Mouse (Mus musculus): ENCODE measurements around the gene Fyn. TPM values are rescaled to one million over a fixed set of nuclear protein-coding genes. Genes with fewer than 3 reads are reported as not detected.

Gene Fyn
- total and polyA plus RNA-seq, 3 experiments, result 14.9 to 42.4 (median 19.9) TPM

GRCm38 (mm10) chr10:39520123-39520989, 151.7 kb downstream of the Fyn start:
- peak; percentile 45 for DNase-seq (ENCODE audit: extremely low read depth)
- dilution Hi-C loops (cut with MboI; ENCODE audit: extremely low pct_ligation_motif_present, extremely low pct_unique_long_range_greater_than_20kb, low sequenced_read_pairs) (no loop called here), in situ Hi-C loops (cut with MboI; ENCODE audit: low pct_ligation_motif_present, low pct_unique_long_range_greater_than_20kb, low sequenced_read_pairs) (loop anchor here (5.0 kb wide), 2 partner anchors 283 to 353 kb away; no protein-coding TSS in a partner anchor)
- Histone ChIP-seq H3K4me2 (ENCODE audit: insufficient read depth, low read depth, poor library complexity, severe bottlenecking) (no peak overlapping the region), H3K27me3 (replicated peaks) (no peaks in the 10 kb centered on the region), H3K9ac (ENCODE audit: insufficient read depth, low read depth) (no peak overlapping the region), H3K79me2 (replicated peaks; ENCODE audit: control insufficient read depth, extremely low read depth, insufficient read depth, poor library complexity, severe bottlenecking) (no peaks in the 10 kb centered on the region), H3K4me3 (replicated peaks in 1 of 3; ENCODE audit: low read depth in 2 of 3, low read length in 2 of 3, poor library complexity in 1 of 3) (no peak overlapping the region), H3K27ac (ENCODE audit: insufficient read depth, low read depth) (no peak overlapping the region), H3K9me3 (replicated peaks; ENCODE audit: low read length) (no peaks in the 10 kb centered on the region), H3K36me3 (replicated peaks in 1 of 2; ENCODE audit: control insufficient read depth in 1 of 2, insufficient read depth in 1 of 2, low read length in 1 of 2) (peaks cover 0 to 71% of the 10 kb centered on the region in 2 experiments), H3K4me1 (ENCODE audit: control insufficient read depth in 1 of 2, insufficient read depth in 2 of 2) (peaks cover 0 to 12% of the 10 kb centered on the region in 2 experiments; a peak in 1 of 4 replicates)
- TF ChIP-seq HCFC1 (IDR thresholded peaks at IDR 0.05; ENCODE audit: low read depth, low read length) (no peak), POLR2A (IDR thresholded peaks at IDR 0.05; ENCODE audit: low read depth, low read length) (no peak), MYC (IDR thresholded peaks at IDR 0.05; ENCODE audit: low read depth, low read length) (no peak), USF2 (conservative IDR thresholded peaks at IDR 0.05; ENCODE audit: low read depth, low read length) (no peak), RCOR1 (conservative IDR thresholded peaks at IDR 0.05; ENCODE audit: low read depth, low read length) (no peak), JUND (conservative IDR thresholded peaks at IDR 0.05; ENCODE audit: low read depth, low read length) (no peak), IRF4 (IDR thresholded peaks at IDR 0.05; ENCODE audit: low read depth, low read length) (no peak), MXI1 (IDR thresholded peaks at IDR 0.05; ENCODE audit: low read depth, low read length) (no peak), ZKSCAN1 (IDR thresholded peaks at IDR 0.05; ENCODE audit: borderline replicate concordance, low read depth, low read length) (no peak), RAD21 (IDR thresholded peaks at IDR 0.05; ENCODE audit: low read depth, low read length) (peak; percentile 93), MEF2A (IDR thresholded peaks at IDR 0.05; ENCODE audit: borderline replicate concordance, low read depth, low read length) (no peak), CHD1 (IDR thresholded peaks at IDR 0.05; ENCODE audit: low read depth, low read length) (no peak), CHD2 (IDR thresholded peaks at IDR 0.05; ENCODE audit: low read length) (no peak), SIN3A (IDR thresholded peaks at IDR 0.05; ENCODE audit: low read length) (no peak), SMC3 (IDR thresholded peaks at IDR 0.05; ENCODE audit: low read depth, low read length) (peak; percentile 94), E2F4 (IDR thresholded peaks at IDR 0.05; ENCODE audit: insufficient replicate concordance, low read depth, low read length) (no peak), MAZ (IDR thresholded peaks at IDR 0.05; ENCODE audit: low read depth, low read length) (no peak), BHLHE40 (IDR thresholded peaks at IDR 0.05; ENCODE audit: low read depth, low read length) (no peak), ZC3H11A (IDR thresholded peaks at IDR 0.05; ENCODE audit: low read depth, low read length) (peak; percentile 82), USF1 (IDR thresholded peaks at IDR 0.05; ENCODE audit: low read depth, low read length) (no peak), UBTF (IDR thresholded peaks at IDR 0.05; ENCODE audit: low read depth, low read length) (no peak), TBP (conservative IDR thresholded peaks at IDR 0.05; ENCODE audit: low read depth, low read length) (no peak), MAFK (IDR thresholded peaks at IDR 0.05; ENCODE audit: insufficient replicate concordance, low read length) (no peak), CTCF (conservative IDR thresholded peaks at IDR 0.05 in 1 of 2, IDR thresholded peaks at IDR 0.05 in 1 of 2; ENCODE audit: low read depth in 2 of 2, low read length in 2 of 2) (peak; percentile 39 to 84; a peak in 3 of 4 replicates), ETS1 (conservative IDR thresholded peaks at IDR 0.05; ENCODE audit: low read depth, low read length) (no peak), KAT2A (IDR thresholded peaks at IDR 0.05; ENCODE audit: insufficient replicate concordance, low read length) (no peak), MAX (IDR thresholded peaks at IDR 0.05; ENCODE audit: low read length) (no peak), PAX5 (IDR thresholded peaks at IDR 0.05; ENCODE audit: low read length) (no peak), TCF12 (IDR thresholded peaks at IDR 0.05; ENCODE audit: low read depth, low read length) (no peak), ZMIZ1 (IDR thresholded peaks at IDR 0.05; ENCODE audit: low read depth, low read length) (no peak)
